Mouse (Mus musculus) heart, adult 2 months (tissue): Measurements from ENCODE around the gene Dusp15.

Experiments
- CTCF ChIP-seq: fragments of 200-600 bp; IDR thresholded peaks from 2 replicates; pipeline ENCODE4 v1.8.1; 2022; ENCODE audit warnings: antibody characterized with exemption, mild to moderate bottlenecking, moderate library complexity
- EP300 ChIP-seq: fragments of 200-500 bp; IDR thresholded peaks from 2 replicates; pipeline ENCODE4 v1.6.1; 2011; ENCODE audit warnings: low read depth, low read length, control low read depth; ENCODE audit not compliant: insufficient read depth
- POLR2A ChIP-seq: fragments of 200-500 bp; IDR thresholded peaks from 2 replicates; pipeline ENCODE4 v1.6.1; 2011; ENCODE audit warnings: mild to moderate bottlenecking, low read depth, low read length, control low read depth; ENCODE audit not compliant: insufficient read depth

DNA sequence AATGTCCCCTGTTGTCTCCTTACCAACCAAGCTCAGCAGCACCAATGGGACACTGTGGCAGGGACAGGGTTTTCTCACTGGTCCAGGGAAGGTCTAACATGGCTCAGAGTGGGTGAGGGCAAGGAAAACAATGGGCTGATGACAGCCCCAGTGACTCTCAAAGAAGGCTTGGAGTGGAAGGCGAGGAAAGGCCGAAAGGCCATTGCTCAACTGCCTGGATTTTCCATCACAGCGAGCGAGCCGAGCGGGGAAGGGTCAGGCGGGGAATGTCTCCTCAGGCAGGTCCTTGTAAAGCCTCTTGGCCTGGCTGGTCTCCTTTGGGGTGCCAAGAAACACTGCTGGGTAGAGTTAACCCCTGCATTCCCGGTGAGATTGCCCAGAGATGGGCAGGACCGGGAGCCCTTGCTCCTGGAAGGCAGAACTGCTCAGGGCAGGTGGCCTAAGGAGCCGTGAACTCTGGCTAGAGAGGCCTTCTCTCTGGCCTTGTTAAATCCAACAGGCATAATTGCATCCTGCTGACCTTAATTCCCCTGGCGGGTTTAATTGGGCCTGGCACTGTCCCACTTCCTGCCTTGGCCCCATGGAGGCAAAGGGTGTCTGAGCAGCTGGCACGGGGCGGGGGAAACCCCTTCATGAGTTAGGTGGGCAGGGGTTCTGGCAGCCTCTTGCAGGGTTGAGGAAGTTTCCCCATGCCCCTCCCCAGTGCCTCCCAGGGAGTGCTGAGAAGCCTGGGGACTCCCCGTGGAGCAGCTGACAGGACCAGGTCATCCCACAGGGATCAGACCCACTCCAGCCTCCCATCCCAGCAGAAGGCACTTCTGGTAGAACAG, 44.2 kb downstream of the Dusp15 start:
- TF ChIP-seq CTCF (no peak), EP300 (no peak), POLR2A (no peak)
